Mouse (Mus musculus) kidney, embryonic 15.5 days (tissue): Measurements from ENCODE around the gene Higd1c. TPM values are rescaled to one million over a fixed set of nuclear protein-coding genes. Genes with fewer than 3 reads are reported as not detected.
"Not testable (repeated sequence)": the region's sequence is repeated elsewhere in the genome, so short reads cannot be mapped to it uniquely, and the experiment has no call there.

Experiments used
- ATAC-seq: fragments of 200-750 bp; cut with Nextera tagmentation; replicated peaks from 2 replicates; pipeline ENCODE4 v1.8.0; 2017; ENCODE audit warnings: moderate TSS enrichment; ENCODE audit not compliant: low FRiP score
- H3K27ac ChIP-seq: fragments of 300-500 bp; sonication (generic); 2 replicates; pipeline ENCODE4 v1.5.1; 2015; ENCODE audit warnings: mild to moderate bottlenecking, inconsistent platforms
- H3K27me3 ChIP-seq: fragments of 300-500 bp; sonication (generic); 2 replicates; pipeline ENCODE4 v1.6.1; 2015; ENCODE audit warnings: inconsistent platforms
- H3K36me3 ChIP-seq: fragments of 300-500 bp; sonication (generic); 2 replicates; pipeline ENCODE4 v1.6.1; 2015; ENCODE audit warnings: inconsistent platforms
- H3K4me1 ChIP-seq: fragments of 300-500 bp; sonication (generic); 2 replicates; pipeline ENCODE4 v1.6.1; 2015; ENCODE audit warnings: inconsistent platforms
- H3K4me2 ChIP-seq: fragments of 300-500 bp; sonication (generic); 2 replicates; pipeline ENCODE4 v1.6.1; 2015; ENCODE audit warnings: moderate library complexity, mild to moderate bottlenecking, inconsistent platforms
- H3K4me3 ChIP-seq: fragments of 300-500 bp; sonication (generic); replicated peaks from 2 replicates; pipeline ENCODE4 v1.5.1; 2015; ENCODE audit warnings: mild to moderate bottlenecking, inconsistent platforms
- H3K9ac ChIP-seq: fragments of 300-500 bp; sonication (generic); 2 replicates; pipeline ENCODE4 v1.6.1; 2015; ENCODE audit warnings: mild to moderate bottlenecking, inconsistent platforms
- H3K9me3 ChIP-seq: fragments of 300-500 bp; sonication (generic); replicated peaks from 2 replicates; pipeline ENCODE4 v1.6.1; 2016; ENCODE audit warnings: inconsistent platforms
- WGBS: fragments of 180-500 bp; shearing (Covaris S2); methylation state at CpG from one replicate; pipeline ENCODE4 v1.1.7; 2015; ENCODE audit warnings: mixed read lengths; 5-methylcytosine and 5-hydroxymethylcytosine counted together
- polyA plus RNA-seq: library from polyadenylated mRNA; unstranded; fragments of >200 nt; fragmentation: Nextera tagmentation; extraction: Ambion mirVana; gene quantifications from 2 replicates; pipeline ENCODE4 v1.2.1, GENCODE M21; 2015

Gene Higd1c
- polyA plus RNA-seq, 1 experiment from 2014 or later = 1.7 TPM

DNA sequence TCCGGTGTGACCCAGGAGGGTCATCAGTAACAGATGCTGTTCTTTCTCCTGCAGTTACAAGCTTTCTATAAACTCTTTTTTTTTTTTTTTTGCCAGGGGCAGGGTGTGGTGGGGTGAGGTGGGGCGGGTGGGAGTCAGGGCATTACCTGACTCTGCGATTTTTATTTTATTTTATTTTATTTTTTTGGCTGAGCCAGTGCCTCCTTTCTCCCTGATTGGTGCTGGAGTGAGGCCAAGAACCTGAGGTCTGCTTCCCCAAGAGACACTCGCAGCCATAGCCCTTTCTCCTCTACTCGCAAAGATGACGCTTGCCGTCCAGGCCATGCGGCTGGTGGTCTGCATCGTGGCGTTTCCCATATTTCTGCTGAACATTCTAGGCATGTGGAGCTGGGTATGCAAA, 29.7 kb upstream of the Higd1c start, which contains the start of gene Mettl7a3:
Mettl7a3 (plus strand) TSS at position 301 of the 400 bp plus-strand sequence.
- Histone ChIP-seq H3K4me2 (no peak within 1 kb of the TSS), H3K4me1 (no peaks in the 10 kb centered on the region), H3K27ac (no peak within 1 kb of the TSS), H3K9me3 (no peaks in the 10 kb centered on the region), H3K36me3 (no peaks in the 10 kb centered on the region), H3K9ac (no peak within 1 kb of the TSS), H3K27me3 (no peaks in the 10 kb centered on the region), H3K4me3 (no peak within 1 kb of the TSS)
- 70% methylated on average over 10 of the region's 10 CpGs for WGBS
- no peak for ATAC-seq

DNA sequence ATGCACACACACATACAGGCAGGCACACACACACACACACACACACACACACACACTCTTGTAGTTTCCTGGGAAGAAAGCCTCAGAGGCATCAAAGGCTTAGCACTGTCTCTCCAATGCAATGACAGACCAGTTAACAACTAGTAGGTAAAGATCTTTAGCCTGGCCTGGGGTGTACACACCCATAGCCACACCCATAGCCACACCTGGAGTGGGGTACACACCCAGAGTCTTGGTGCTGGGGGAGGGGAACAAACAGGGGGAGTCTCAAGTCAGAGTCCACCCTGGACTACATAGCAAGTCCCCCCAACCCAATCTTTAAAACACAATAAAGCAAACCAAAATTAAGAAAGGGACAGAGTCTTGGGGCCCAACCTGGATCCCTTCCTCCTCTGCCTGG, 27.0 kb upstream of the Higd1c start:
- ATAC-seq, H3K4me1 ChIP-seq, H3K27ac ChIP-seq, H3K9me3 ChIP-seq, H3K4me3 ChIP-seq, H3K36me3 ChIP-seq, H3K9ac ChIP-seq, H3K4me2 ChIP-seq, H3K27me3 ChIP-seq: not testable (repeated sequence)

DNA sequence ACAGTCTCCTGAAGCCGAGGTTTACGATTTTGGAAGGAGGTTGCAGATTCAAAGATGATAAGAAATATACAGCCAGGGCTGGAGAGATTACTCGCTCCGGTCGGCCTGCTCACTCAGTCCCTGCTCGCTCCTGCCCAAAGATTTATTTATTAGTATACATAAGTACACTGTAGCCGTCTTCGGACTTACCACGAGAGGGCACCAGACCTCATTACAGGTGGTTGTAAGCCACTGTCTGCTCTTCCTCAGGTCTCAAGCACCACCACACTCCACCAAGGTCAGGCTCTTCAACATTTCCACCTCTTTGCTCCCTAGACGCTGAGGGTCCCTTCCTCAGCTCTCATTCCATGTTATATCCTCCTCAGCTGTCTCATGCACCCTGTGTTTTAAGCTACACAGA, 26.5 kb upstream of the Higd1c start:
- not testable (repeated sequence) for H3K36me3 ChIP-seq

DNA sequence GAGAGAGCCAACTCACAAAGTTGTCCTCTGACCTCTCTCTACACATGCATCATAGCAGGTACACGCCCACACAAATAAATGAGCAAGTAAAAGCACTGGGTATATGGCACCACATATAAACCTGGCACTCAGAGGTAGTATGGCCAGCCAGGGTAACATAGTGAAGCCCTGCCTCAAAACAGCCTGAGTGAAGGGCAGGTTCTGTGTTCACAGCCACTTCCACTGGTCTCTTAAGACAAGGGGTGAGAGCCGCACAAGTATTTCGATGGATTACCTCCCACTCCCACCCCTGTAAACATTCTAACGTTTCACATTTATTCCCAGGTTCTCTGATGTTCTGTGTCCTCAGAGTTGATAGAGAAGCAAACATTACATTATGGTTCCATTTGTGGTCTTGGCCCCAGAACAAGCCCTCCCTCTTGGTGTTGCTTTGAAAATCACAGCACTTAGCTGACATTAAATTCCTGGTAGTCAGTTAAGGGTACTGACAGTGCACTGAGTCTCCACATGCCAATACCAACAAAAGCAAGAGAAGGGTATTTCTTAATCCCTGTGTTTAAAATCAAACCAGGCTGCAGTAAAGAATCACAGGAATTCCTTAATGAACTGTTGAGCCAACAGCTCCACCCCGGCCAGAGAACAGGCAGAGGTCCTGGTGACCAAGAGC, 22.9 kb upstream of the Higd1c start:
- H3K9me3 ChIP-seq, H3K4me3 ChIP-seq, H3K9ac ChIP-seq, H3K27me3 ChIP-seq, H3K27ac ChIP-seq, H3K4me2 ChIP-seq, H3K4me1 ChIP-seq, H3K36me3 ChIP-seq, ATAC-seq: not testable (repeated sequence)
- 61% methylated on average over 5 of the region's 5 CpGs for WGBS

More for the DNA sequence above, 26.5 kb upstream of the Higd1c start:
- not testable (repeated sequence) for H3K9ac ChIP-seq, H3K4me2 ChIP-seq, H3K27ac ChIP-seq, H3K4me3 ChIP-seq, ATAC-seq, H3K9me3 ChIP-seq, H3K27me3 ChIP-seq, H3K4me1 ChIP-seq
- 34% methylated on average over 10 of the region's 10 CpGs for WGBS

DNA sequence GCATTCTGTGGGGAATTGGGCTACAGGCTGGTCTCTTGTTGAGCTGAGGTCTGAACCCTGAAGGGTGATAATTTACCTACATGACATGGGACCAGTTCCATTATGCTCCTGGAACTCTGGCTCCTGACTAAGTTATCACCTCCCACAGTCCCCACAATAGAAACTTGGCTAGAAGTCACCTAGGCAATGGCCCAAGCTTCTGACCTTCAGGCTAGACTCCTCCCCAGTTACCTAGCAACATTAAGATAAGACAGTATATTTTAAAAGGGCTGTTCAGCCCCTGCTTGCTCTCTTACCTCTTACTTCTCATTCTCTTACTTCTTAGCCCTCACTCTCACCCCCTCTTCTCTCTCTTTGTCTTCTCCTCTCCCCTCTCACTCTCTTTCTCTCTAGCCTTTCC, 18.9 kb upstream of the Higd1c start:
- ATAC-seq = no peak
- no peak overlapping the region for H3K4me3 ChIP-seq

DNA sequence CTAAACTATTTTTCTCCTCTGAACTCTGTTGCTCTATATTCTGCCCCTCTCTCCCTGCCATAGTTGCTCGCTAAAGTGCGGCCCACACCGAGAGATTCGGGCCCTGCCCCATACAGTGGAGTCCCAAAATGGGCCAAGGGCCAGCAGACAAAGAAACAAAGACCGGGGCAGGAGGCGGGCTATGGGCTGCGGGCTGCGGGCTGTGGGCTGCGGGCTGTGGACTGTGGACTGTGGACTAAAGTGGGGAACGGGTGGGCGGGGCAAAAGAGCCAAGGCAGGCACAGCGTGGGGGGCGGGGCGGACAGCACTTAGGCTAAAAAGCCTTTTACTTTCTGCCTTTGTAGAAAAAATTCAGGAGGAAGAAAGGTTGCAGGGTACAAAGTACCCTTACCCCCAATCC, 17.6 kb upstream of the Higd1c start:
- peak overlapping the region; percentile 13; the same call in 1 of the 2 replicates for H3K27ac ChIP-seq
- H3K9ac ChIP-seq = no peak overlapping the region
- no peak overlapping the region for H3K4me2 ChIP-seq
- no peak; the same call in 1 of the 2 replicates for ATAC-seq
- WGBS = 75% methylated on average over 14 of the region's 14 CpGs
- H3K9me3 ChIP-seq = no peaks in the 10 kb centered on the region
- no peak overlapping the region for H3K4me3 ChIP-seq
- H3K27me3 ChIP-seq = no peaks in the 10 kb centered on the region
- H3K4me1 ChIP-seq = 0 out of 2 replicates have a peak, but pooled peaks cover 9% of the 10 kb centered on the region
- H3K36me3 ChIP-seq = no peaks in the 10 kb centered on the region

More for the DNA sequence above, 18.9 kb upstream of the Higd1c start:
- H3K4me2 ChIP-seq = no peak overlapping the region
- H3K9me3 ChIP-seq = no peaks in the 10 kb centered on the region
- no peak overlapping the region for H3K27ac ChIP-seq
- H3K4me1 ChIP-seq = 0 out of 2 replicates have a peak, but pooled peaks cover 9% of the 10 kb centered on the region
- H3K27me3 ChIP-seq = no peaks in the 10 kb centered on the region
- no peaks in the 10 kb centered on the region for H3K36me3 ChIP-seq
- no peak overlapping the region for H3K9ac ChIP-seq

DNA sequence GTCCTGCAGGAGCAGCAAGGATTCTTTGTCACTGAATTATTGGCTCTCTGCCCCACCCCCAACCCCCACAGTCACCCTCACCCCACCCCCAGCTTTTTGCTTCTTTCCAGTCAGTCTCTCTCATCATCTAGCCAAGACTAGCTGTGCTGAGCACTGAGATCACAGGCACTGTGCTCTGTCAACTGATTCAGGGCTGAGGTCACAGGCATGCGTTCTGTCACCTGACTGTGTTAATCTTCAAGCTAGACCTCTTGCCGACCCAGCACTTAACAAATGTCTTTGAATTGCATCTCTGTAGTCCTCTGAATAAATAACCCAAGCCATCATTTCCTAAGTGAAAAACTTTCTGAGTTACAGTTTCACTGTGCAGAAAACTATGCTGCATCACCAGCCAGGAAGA, 14.8 kb upstream of the Higd1c start:
- Histone ChIP-seq H3K4me1 (0 out of 2 replicates have a peak, but pooled peaks cover 9% of the 10 kb centered on the region), H3K27ac (peak overlapping the region; percentile 59), H3K27me3 (no peaks in the 10 kb centered on the region), H3K4me3 (no peak overlapping the region), H3K4me2 (no peak overlapping the region), H3K36me3 (no peaks in the 10 kb centered on the region), H3K9me3 (no peaks in the 10 kb centered on the region), H3K9ac (no peak overlapping the region)
- ATAC-seq = peak; percentile 82
- WGBS = 18% methylated on average over 2 of the region's 2 CpGs

DNA sequence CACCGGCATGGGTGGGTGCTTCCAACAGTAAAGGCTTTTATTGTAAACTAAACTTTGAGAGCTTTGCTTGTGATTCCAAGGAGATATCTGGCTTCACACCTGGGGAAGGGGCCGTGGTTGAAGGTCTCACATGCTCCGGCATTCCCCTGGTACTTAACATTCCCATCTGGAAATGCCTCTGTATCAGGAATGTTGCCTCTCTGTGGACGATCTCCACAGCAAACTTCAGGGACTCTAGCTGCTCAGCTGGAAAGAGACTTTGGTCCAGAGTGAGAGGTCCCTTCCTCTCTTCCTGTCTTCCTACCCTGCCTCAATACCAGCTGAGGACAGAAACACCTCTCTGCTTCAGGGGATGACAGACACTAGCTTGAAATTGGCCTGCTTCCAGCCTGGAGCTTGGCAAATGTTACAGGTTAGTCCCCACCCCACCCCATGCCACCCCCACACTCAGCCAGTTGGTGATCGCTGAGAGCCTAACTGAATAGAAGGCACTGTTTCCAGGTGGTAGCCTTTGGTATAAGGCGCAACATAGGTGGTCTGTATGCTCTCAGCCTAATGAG, 12.8 kb upstream of the Higd1c start:
- ATAC-seq = no peak
- no peaks in the 10 kb centered on the region for H3K9me3 ChIP-seq
- no peaks in the 10 kb centered on the region for H3K36me3 ChIP-seq
- H3K27me3 ChIP-seq = no peaks in the 10 kb centered on the region
- no peak overlapping the region for H3K4me2 ChIP-seq
- no peak overlapping the region for H3K9ac ChIP-seq
- H3K4me1 ChIP-seq = 0 out of 2 replicates have a peak, but pooled peaks cover 9% of the 10 kb centered on the region
- H3K27ac ChIP-seq = no peak overlapping the region
- H3K4me3 ChIP-seq = no peak overlapping the region
- 69% methylated on average over 6 of the region's 6 CpGs for WGBS

DNA sequence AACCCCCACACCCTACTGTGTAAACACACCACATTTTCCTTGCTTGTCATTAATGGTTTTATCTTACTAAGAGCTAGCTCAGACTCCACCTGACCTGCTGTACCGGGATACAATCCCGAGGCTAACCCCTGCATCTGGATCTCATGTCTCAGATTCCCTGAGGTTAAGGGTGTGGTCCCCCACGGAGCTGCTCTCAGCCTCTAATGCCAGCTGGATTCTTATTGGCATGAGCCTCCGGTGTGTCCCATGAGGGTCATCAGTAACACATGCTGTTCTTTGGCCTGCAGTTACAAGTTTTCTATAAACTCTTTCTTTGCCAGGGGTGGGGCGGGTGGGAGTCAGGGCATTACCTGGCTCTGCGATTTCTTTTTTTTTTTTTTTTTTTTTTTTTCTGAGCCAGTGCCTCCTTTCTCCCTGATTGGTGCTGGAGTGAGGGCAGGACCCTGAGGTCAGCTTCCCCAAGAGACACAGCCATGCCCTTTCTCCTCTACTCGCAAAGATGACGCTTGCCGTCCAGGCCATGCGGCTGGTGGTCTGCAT, 11.6 kb upstream of the Higd1c start, which contains the start of the genes Methig1 and Mettl7a2:
Methig1 (plus strand) TSS at position 439 of the 540 bp plus-strand sequence.
Mettl7a2 (plus strand) TSS at position 490 of the 540 bp plus-strand sequence.
- WGBS = 83% methylated on average over 10 of the region's 10 CpGs
- H3K4me2 ChIP-seq = no peak within 1 kb of the TSS
- H3K27me3 ChIP-seq = no peaks in the 10 kb centered on the region
- H3K4me1 ChIP-seq = 0 out of 2 replicates have a peak, but pooled peaks cover 9% of the 10 kb centered on the region
- no peak for ATAC-seq
- H3K4me3 ChIP-seq = no peak within 1 kb of the TSS
- no peak within 1 kb of the TSS for H3K27ac ChIP-seq
- no peaks in the 10 kb centered on the region for H3K9me3 ChIP-seq
- H3K36me3 ChIP-seq = no peaks in the 10 kb centered on the region
- no peak within 1 kb of the TSS for H3K9ac ChIP-seq

DNA sequence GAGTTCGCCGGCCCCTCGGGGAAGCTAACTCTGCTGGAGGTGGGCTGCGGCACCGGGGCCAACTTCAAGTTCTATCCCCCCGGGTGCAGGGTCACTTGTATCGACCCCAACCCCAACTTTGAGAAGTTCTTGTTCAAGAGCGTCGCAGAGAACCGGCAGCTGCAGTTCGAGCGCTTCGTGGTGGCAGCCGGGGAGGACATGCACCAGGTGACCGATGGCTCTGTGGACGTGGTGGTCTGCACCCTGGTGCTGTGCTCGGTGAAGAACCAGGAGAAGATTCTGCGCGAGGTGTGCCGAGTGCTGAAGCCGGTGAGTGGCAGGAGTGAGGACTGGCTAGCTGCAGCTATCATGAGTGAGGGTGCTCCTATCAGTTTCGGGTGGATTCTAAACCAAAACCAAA, 10.9 kb upstream of the Higd1c start:
- H3K9me3 ChIP-seq, ATAC-seq, H3K9ac ChIP-seq, H3K4me3 ChIP-seq, H3K27me3 ChIP-seq, H3K4me2 ChIP-seq, H3K4me1 ChIP-seq, H3K36me3 ChIP-seq, H3K27ac ChIP-seq: not testable (repeated sequence)
- 87% methylated on average over 18 of the region's 22 CpGs for WGBS

DNA sequence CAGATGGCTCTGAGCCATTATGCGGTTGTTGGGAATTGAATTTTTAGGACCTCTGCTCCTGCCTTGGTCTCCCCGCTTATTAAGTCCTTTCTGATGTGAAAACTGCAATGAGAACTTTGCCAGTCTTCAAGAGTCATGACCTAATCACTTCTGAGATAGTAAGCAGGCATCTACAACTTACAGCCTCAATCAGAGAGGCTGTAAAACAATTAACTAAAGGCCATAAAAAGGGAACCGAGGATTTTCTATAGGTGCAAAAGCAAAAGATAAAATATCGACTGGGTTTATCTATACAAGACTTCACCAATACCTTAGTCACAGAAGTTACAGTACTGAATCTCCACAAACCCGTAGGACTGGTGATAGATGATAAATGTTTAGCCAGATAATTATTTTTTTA, 8.5 kb upstream of the Higd1c start:
- Histone ChIP-seq H3K36me3 (no peaks in the 10 kb centered on the region), H3K4me2 (no peak overlapping the region), H3K27ac (no peak overlapping the region), H3K4me3 (no peak overlapping the region), H3K9me3 (no peaks in the 10 kb centered on the region), H3K27me3 (no peaks in the 10 kb centered on the region), H3K9ac (no peak overlapping the region), H3K4me1 (no peaks in the 10 kb centered on the region)
- no peak for ATAC-seq
- 59% methylated on average over 5 of the region's 5 CpGs for WGBS

DNA sequence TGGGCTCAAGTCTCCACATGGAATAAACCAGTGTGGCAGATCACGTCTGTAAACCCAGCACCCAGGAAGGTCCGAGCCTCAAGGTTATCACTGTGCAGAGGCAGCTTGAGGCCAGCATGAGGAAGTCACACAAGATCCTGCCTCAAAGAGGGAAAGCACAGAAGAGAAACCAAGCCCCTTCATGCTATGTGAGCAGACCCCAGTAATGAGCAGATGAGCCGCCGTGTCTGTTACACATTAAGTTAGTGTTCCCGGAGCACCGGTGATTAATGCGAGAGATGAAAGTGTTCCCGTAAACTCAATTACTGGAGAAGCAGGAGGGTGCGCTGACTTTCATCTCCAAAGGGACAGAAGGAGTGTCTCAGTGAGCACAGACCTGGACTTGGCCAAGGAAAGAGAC, 1.6 kb downstream of the Higd1c start:
- 27% methylated on average over 9 of the region's 9 CpGs for WGBS
- ATAC-seq = peak; percentile 58
- not testable (repeated sequence) for H3K9me3 ChIP-seq, H3K9ac ChIP-seq, H3K4me1 ChIP-seq, H3K27me3 ChIP-seq, H3K4me2 ChIP-seq, H3K36me3 ChIP-seq, H3K4me3 ChIP-seq
- 0 out of 2 replicates have a peak overlapping the region, but pooled peaks have one; percentile 7 for H3K27ac ChIP-seq
